Mouse (Mus musculus) cerebellum, adult 8-10 months (tissue): Measurements from ENCODE around the gene Bglap.
"Not testable (repeated sequence)": the region's sequence is repeated elsewhere in the genome, so short reads cannot be mapped to it uniquely, and the experiment has no call there.

Experiments
- DNase-seq: peaks from one replicate; pipeline ENCODE4 v3.0.0; 2022

Gene Bglap

DNA sequence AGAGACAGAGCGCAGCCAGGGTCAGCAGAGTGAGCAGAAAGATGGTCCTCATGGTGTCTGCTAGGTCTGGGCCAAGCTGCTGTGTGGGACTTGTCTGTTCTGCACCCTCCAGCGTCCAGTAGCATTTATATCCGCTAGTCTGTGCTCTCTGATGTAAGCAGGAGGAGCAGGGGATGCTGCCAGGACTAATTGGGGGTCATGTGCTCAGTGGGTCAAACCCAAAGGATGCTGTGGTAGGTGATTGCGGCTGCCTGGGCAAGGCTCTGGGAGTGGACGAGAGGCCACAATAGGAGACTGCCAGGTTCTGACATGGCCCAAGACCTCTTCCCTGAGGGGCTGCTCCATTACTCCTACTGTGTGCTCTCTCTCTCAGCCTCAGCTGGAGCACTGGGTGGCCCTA is at the start of gene Bglap:
TSS of gene Bglap (minus strand) at position 101 of the 400 bp plus-strand sequence.
- DNase-seq: no peak

DNA sequence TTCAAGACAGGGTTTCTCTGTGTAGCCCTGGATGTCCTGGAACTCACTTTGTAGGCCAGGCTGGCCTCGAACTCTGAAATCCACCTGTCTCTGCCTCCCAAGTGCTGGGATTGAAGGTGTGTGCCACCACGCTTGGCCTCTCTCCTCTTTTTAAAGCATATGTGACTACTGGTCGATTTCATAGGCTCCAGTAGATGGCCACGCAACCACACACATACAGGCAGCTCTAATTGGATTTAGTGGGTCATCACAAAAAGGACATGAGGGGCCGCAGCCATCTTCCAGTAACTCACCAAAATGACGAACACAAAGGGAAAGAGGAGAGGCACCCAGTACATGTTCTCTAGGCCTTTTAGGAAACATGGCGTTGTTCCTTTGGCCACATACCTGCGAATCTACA is 44.4 kb upstream of the Bglap start:
- not testable (repeated sequence) for DNase-seq

- DNase-seq: no peak
Measured at GRCm38 (mm10) chr3:88427342-88427905, 43.2 kb upstream of the Bglap start.

- DNase-seq: no peak
Measured at GRCm38 (mm10) chr3:88425708-88426420, 41.6 kb upstream of the Bglap start.

DNA sequence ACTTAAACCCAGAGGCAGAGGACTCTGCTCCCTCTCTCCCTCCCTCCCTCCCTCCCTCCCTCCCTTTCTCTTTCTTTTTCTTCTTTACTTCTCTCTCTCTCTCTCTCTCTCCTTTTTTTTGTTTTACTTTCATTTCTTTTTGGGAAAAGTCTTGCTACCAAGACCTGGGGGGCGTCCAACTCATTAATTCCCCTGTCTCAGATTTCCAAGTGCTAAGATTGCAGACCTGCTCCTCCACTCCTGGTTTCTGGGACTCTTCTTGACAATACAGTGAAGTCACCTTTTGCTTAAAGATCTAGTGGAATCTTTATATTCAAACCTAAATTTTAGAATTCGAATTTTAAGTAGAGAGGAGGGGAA is 41.0 kb upstream of the Bglap start:
- no peak for DNase-seq

DNA sequence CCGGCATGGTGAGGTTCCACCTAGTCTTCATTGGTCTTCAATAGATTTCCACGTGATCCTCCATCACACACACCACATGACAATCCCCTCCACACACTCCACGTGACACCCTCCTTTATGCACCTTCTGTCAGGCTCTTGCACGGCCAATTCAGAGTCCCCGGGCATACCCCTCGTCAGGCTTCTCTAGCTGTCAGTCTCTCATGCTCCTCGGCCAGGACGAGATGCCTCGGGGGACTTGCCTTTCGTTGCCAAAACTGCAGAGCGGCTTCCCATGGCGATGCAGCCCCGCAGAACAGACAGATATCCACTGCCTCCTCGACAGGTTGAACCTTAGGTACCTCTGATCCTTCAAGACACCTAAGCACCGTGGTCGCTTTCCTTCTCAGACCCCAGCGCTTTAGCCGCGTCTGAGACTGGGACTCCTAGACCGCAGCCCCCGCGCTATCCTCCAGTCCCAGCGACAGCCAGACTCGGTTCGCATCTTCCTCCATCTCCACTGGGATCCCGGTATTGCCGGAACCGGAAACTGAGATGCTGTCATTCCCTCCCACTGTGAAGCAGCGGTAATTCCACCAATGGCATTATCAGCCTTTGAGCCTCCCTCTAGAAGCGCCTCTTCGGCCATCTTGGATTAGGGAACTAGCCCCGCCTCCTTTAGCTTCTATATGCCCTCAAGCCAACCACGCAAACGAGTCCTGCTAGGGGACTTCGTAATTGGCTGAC is 40.5 kb upstream of the Bglap start, which contains the start of gene Slc25a44:
TSS of gene Slc25a44 (minus strand) at position 535 of the 725 bp plus-strand sequence.
- DNase-seq: peak; percentile 94

GRCm38 (mm10) chr3:88422020-88422720 is 37.9 kb upstream of the Bglap start:
- DNase-seq: peak; percentile 63

- DNase-seq: no peak
Measured at GRCm38 (mm10) chr3:88420771-88421170, 36.5 kb upstream of the Bglap start.

DNA sequence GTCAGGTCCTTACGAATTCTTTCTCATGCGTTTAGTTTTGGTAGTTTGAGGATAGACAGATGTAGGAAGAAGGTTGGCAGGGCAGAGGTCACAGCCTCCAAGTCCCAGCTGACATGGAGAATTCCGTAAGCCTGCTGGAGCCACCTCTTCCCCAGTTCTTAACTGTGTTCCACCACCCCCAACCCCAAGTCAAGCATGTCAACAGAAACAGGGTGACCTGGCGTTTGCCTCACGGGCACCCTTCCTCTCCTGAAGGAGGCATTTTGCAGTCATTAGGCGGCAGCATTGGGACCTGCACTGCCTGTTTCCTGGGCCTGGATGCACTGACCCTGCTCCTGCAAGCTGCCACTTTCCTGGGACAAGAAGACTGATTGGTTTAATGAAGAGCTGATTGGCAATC is 33.8 kb upstream of the Bglap start:
- no peak for DNase-seq

GRCm38 (mm10) chr3:88415668-88416067 is 31.4 kb upstream of the Bglap start:
- no peak for DNase-seq

GRCm38 (mm10) chr3:88412636-88413035 is 28.4 kb upstream of the Bglap start:
- DNase-seq: no peak

DNA sequence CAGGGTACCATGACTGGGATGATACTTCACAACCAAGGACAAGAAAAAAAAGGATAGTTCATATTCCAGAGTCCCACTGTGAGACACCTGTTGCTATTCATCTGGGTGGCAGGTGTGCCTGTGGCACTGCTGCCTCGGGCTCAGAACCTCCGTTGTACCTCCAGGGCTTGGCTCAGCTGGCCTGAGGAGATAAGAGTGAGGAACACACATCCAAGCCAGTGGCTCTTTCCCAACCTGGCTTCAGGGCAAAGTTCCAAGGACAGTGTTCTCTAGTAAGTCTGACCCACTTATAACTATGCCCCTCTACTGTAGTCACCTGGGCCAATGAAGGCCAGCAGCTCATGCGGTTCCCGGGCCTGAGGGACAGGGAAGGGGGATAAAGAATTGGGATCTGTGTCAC is 27.4 kb upstream of the Bglap start:
- DNase-seq: no peak

DNA sequence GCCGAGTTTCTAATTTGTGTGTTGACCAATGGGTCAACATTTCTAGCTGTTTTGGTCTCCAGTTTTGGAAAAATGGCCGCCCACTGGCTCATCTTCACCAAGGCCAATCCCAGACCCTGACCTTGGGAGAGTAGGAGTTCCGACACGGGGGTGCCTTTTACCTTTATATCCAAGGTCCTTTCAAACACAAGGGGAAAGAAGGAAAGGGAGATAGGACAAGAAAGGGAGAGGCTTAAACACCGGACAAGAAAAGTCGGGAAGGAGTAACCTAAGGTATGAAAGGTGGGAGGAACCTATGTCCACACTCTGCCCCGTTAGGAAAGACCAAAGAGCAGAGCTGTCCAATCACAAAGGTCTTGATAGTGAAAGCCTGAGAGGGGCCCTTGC is 26.4 kb upstream of the Bglap start:
- DNase-seq: no peak

- DNase-seq: peak; percentile 81
Measured at GRCm38 (mm10) chr3:88409741-88410644, 25.7 kb upstream of the Bglap start, which contains the start of gene Pmf1. Pmf1 (minus strand) TSS chr3:88410331.

DNA sequence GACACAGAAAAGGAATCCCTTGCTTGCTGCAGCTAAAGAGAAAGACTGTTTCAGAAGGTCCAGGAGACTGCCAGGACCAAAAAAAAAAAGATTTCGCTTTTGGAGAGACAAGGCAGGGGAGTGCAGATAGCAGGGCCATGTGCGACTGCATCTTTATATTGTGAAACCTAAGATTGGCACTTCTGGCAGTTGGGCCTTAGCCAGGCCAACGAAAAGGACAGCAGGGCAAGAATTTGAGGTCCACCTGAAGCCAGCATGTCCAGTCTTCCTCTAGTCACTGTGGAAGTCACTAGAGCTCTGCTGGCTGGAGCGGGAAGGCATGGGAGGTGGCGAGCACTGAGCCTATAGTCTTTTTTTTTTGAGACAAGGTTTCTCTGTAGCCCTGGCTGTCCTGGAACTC is 24.7 kb upstream of the Bglap start:
- DNase-seq: no peak

DNA sequence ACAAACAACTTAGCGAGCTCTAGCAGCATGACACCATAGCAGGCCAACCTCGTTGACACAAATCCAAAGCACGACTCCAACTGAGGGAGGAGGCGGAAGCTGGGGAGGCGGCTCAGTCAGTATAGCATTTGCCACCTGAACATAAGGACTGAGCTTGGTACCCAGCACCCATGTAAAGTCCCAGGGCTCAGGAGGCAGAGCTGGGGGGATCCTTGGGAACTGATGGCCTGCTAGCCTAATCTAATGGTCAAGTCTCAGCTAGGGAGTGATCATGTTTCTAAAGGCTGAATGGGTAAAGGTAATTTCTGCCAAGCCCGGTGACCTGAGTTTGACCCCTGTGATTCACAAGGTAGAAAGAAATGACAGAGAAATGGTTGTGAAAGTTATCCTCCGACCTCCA is 23.3 kb upstream of the Bglap start:
- no peak for DNase-seq

- DNase-seq: peak; percentile 67
Measured at GRCm38 (mm10) chr3:88407090-88407489, 22.8 kb upstream of the Bglap start.

GRCm38 (mm10) chr3:88403522-88404230 is 19.4 kb upstream of the Bglap start:
- no peak for DNase-seq

- DNase-seq: peak; percentile 80
Measured at GRCm38 (mm10) chr3:88398666-88399065, 14.4 kb upstream of the Bglap start.

GRCm38 (mm10) chr3:88395742-88396141 is 11.5 kb upstream of the Bglap start:
- DNase-seq: no peak

DNA sequence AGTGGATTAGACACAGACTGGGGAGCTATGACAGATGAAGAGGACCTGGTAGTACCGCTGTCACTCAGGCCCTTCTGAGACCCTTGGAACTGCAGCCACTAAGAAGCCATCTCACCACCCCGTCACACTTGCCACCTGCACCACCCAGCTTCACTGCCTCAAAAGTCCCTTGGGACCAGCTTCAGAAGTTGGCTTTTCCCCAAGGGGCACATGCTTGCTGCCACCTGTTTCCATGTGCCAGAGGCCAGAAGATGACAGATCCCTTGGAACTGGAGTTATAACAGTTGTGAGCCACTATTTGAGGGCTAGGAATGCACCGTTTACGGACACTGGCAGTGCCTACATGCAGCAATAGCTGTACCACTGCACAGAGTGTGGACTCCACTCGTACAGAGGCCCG is 11.0 kb upstream of the Bglap start:
- DNase-seq: no peak
